22 mouse cellular contexts compared by ENCODE assay signal in the genomic region with DNA sequence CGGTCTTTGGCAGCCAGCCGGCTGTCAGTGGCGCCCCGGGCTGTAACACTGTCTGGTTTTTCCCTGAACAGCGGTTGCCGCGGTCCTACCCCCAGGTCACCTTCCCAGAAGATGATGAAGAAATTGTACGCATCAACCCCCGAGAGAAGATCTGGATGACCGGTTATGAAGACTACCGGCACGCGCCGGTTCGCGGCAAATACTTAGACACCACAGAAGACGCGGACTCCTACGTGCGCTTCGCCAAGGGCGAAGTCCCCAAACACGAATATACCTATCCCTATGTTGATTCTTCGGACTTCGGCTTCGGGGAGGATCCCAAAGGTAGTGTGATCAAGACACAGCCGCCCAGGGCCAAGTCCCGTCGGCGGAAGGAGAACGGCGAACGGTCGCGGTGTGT.
DNase-seq lines count a peak whose midpoint lies in the region; ATAC-seq and TF ChIP-seq lines count a peak whose summit lies in the region.
"Had no signal": no experiment of that assay in that cellular context is flagged by ENCODE, and none has a peak within 500 bp of the region (broad histone marks: within the 10 kb centered on the region; RNA-seq: fewer than 3 reads in every experiment).

No protein-coding gene starts in this region.

- no peak overlapping the region for H3ac ChIP-seq in myocyte (ENCODE audit: control insufficient read depth, insufficient read length)

- H3K27ac ChIP-seq in intestine, embryonic 14.5 days (ENCODE audit: low read depth) = no peak overlapping the region
- H3K27ac ChIP-seq in intestine, embryonic 15.5 days = no peak overlapping the region
- H3K27ac ChIP-seq in testis, adult 2 months (ENCODE audit: control insufficient read depth, insufficient read depth, low read depth, low read length) = no peak overlapping the region
- H3K27ac ChIP-seq: embryonic facial prominence, embryonic 13.5 days; heart, embryonic 10.5 days; hindbrain, embryonic 10.5 days; hindbrain, embryonic 14.5 days had no signal

- WGBS in intestine, embryonic 14.5 days = 97% methylated on average over 35 of the region's 35 CpGs
- WGBS in intestine, embryonic 15.5 days = 98% methylated on average over 35 of the region's 35 CpGs

- no peak for TF ChIP-seq CTCF in testis, adult 2 months (IDR thresholded peaks at IDR 0.05; ENCODE audit: control insufficient read depth, insufficient read depth, insufficient replicate concordance, low read depth, low read length)

- intact Hi-C loops in heart, postnatal 36 days (cut with DNase I) = no loop called here

- no peak overlapping the region for H3K9ac ChIP-seq in intestine, embryonic 14.5 days (ENCODE audit: low read length)
- no peak overlapping the region for H3K9ac ChIP-seq in intestine, embryonic 15.5 days
- H3K9ac ChIP-seq: embryonic facial prominence, embryonic 13.5 days; hindbrain, embryonic 14.5 days had no signal

- no peaks in the 10 kb centered on the region for H3K4me1 ChIP-seq in intestine, embryonic 14.5 days (replicated peaks; ENCODE audit: control insufficient read depth, insufficient read depth, low read length)
- H3K4me1 ChIP-seq in intestine, embryonic 15.5 days (replicated peaks) = no peaks in the 10 kb centered on the region
- peaks cover 6% of the 10 kb centered on the region for H3K4me1 ChIP-seq in testis, adult 2 months (ENCODE audit: control insufficient read depth, insufficient read depth, low read length)
- H3K4me1 ChIP-seq: embryonic facial prominence, embryonic 13.5 days; hindbrain, embryonic 10.5 days had no signal

- peaks cover 40% of the 10 kb centered on the region for H3K9me3 ChIP-seq in intestine, embryonic 14.5 days (ENCODE audit: control insufficient read depth, low read length)
- H3K9me3 ChIP-seq in intestine, embryonic 15.5 days = peaks cover 19% of the 10 kb centered on the region

- H3K27me3 ChIP-seq in intestine, embryonic 14.5 days (replicated peaks; ENCODE audit: control insufficient read depth, insufficient read depth, low read length) = no peaks in the 10 kb centered on the region
- no peaks in the 10 kb centered on the region for H3K27me3 ChIP-seq in intestine, embryonic 15.5 days (replicated peaks)
- H3K27me3 ChIP-seq in testis, adult 2 months (ENCODE audit: control insufficient read depth, insufficient read depth, low read length) = no peaks in the 10 kb centered on the region
- no peaks in the 10 kb centered on the region for H3K27me3 ChIP-seq in myocyte (ENCODE audit: control insufficient read depth, insufficient read depth, insufficient read length)
- H3K27me3 ChIP-seq: embryonic facial prominence, embryonic 13.5 days had no signal

- DNase-seq in intestine, embryonic 14.5 days (ENCODE audit: low spot score) = peak; percentile 58
- no peak for DNase-seq in testis, postnatal 14 days (ENCODE audit: low spot score)
- DNase-seq in MN1 (ENCODE audit: low spot score) = peak; percentile 33
- no peak for DNase-seq in heart, postnatal 36 days
- DNase-seq in ovary, postnatal 14 days (ENCODE audit: low spot score) = no peak
- DNase-seq: adrenal gland, postnatal 25 days; cerebellum, adult 18-20 months; cerebellum, adult 9-11 months; cerebellum, postnatal 36 days; gastrocnemius, postnatal 10 days; heart, adult 18-20 months; heart, postnatal 10 days had no signal

- no peak overlapping the region for H3K4me3 ChIP-seq in intestine, embryonic 14.5 days (ENCODE audit: low read depth, low read length)
- H3K4me3 ChIP-seq in intestine, embryonic 15.5 days (replicated peaks) = no peak overlapping the region
- peak overlapping the region; percentile 78 for H3K4me3 ChIP-seq in testis, adult 2 months (ENCODE audit: control insufficient read depth, low read depth, low read length)
- H3K4me3 ChIP-seq in myocyte = no peak overlapping the region
- H3K4me3 ChIP-seq: embryonic facial prominence, embryonic 13.5 days; heart, embryonic 10.5 days; hindbrain, embryonic 10.5 days had no signal

- no peak for TF ChIP-seq POLR2A in testis, adult 2 months (IDR thresholded peaks at IDR 0.05; ENCODE audit: control insufficient read depth, low read depth, low read length)
- TF ChIP-seq POLR2A in myocyte (IDR thresholded peaks at IDR 0.05; ENCODE audit: insufficient read length, low read depth) = no peak

- peaks cover 79% of the 10 kb centered on the region for H3K36me3 ChIP-seq in intestine, embryonic 14.5 days (ENCODE audit: control insufficient read depth, insufficient read depth, low read length)
- H3K36me3 ChIP-seq in intestine, embryonic 15.5 days = peaks cover 57% of the 10 kb centered on the region
- no peaks in the 10 kb centered on the region for H3K36me3 ChIP-seq in testis, adult 2 months (ENCODE audit: control insufficient read depth, insufficient read depth, low read length)
- peaks cover 54% of the 10 kb centered on the region for H3K36me3 ChIP-seq in myocyte (ENCODE audit: control insufficient read depth, insufficient read depth)

- H3K79me2 ChIP-seq in myocyte (ENCODE audit: control insufficient read depth, insufficient read depth) = no peaks in the 10 kb centered on the region

- H3K4me2 ChIP-seq in intestine, embryonic 14.5 days (ENCODE audit: low read length) = no peak overlapping the region
- no peak overlapping the region for H3K4me2 ChIP-seq in intestine, embryonic 15.5 days (replicated peaks)
- no peak overlapping the region for H3K4me2 ChIP-seq in myocyte (ENCODE audit: low read depth)
- H3K4me2 ChIP-seq: embryonic facial prominence, embryonic 13.5 days; hindbrain, embryonic 14.5 days had no signal

- no peak for ATAC-seq in intestine, embryonic 14.5 days (replicated peaks; ENCODE audit: low FRiP score, low TSS enrichment, low read depth)
- ATAC-seq in intestine, embryonic 15.5 days = no peak
- ATAC-seq: activated CD4-positive, CD25-positive, alpha-beta regulatory T cell, adult 4 months; forebrain, embryonic 14.5 days; inflammation-experienced regulatory T-cells, adult 6 months had no signal

TF ChIP-seq in myocyte, 11 proteins besides CTCF, POLR2A, EP300 and RAD21:
- TF ChIP-seq USF1 (IDR thresholded peaks at IDR 0.05; ENCODE audit: low read depth) (peak; percentile 1), CEBPB (IDR thresholded peaks at IDR 0.05; ENCODE audit: insufficient read depth, poor library complexity, severe bottlenecking) (no peak)

Comparison
In these comparisons a context has a peak if more than half of its experiments do, and no peak if none do; other contexts are left out.
1. DNase-seq: peak in intestine, embryonic 14.5 days (single experiment) and MN1 (single experiment); none in testis, postnatal 14 days (single experiment), heart, postnatal 36 days (0 of 2) and ovary, postnatal 14 days (single experiment).